Mouse (Mus musculus): ENCODE measurements around the gene Auts2. TPM values are rescaled to one million over a fixed set of nuclear protein-coding genes. Genes with fewer than 3 reads are reported as not detected.

Auts2 gene
- polyA plus RNA-seq, 1 experiment from 2014 or later, result 17.9 TPM

GRCm38 (mm10) chr5:131806350-131806749 lies 736.8 kb downstream of the Auts2 start:
- Histone ChIP-seq H3K36me3 (ENCODE audit: insufficient read depth, low read length) (no peaks in the 10 kb centered on the region), H3K27me3 (ENCODE audit: insufficient read depth, low read length) (no peaks in the 10 kb centered on the region), H3K4me1 (ENCODE audit: insufficient read depth, low read length) (peaks cover 16% of the 10 kb centered on the region), H3K4me2 (replicated peaks; ENCODE audit: low read depth, low read length) (no peak overlapping the region), H3K9me3 (ENCODE audit: low read length) (no peaks in the 10 kb centered on the region), H3K4me3 (ENCODE audit: low read length) (no peak overlapping the region), H3K9ac (replicated peaks; ENCODE audit: low read length) (no peak overlapping the region), H3K27ac (ENCODE audit: low read length) (no peak overlapping the region)
- no peak for ATAC-seq (ENCODE audit: low FRiP score, low TSS enrichment)
- WGBS, result 91% methylated on average over 2 of the region's 2 CpGs

DNA sequence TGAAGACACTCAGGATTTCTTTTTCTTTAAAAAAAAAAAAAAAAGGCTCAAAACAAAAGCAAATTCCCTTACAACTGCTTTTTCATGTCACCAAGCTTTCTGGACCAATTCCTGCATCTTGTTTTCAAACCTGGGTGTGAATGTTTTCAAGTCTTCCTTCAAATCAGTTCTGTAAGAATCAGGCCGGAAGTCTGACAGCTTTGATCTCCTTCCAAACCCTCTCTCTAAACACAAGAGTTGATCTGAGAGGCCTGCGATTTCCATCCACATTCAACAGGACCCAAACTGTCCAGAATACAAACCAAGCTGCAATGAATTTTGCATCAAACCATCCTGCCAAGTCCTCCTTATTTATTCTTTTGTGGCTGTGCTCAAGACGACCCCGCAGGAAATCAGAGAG lies 737.9 kb downstream of the Auts2 start:
- no peak overlapping the region for H3K4me3 ChIP-seq (ENCODE audit: low read length)
- H3K36me3 ChIP-seq (ENCODE audit: insufficient read depth, low read length), result no peaks in the 10 kb centered on the region
- no peaks in the 10 kb centered on the region for H3K27me3 ChIP-seq (ENCODE audit: insufficient read depth, low read length)
- no peaks in the 10 kb centered on the region for H3K9me3 ChIP-seq (ENCODE audit: low read length)
- H3K4me1 ChIP-seq (ENCODE audit: insufficient read depth, low read length), result peaks cover 16% of the 10 kb centered on the region
- H3K4me2 ChIP-seq (replicated peaks; ENCODE audit: low read depth, low read length), result no peak overlapping the region
- WGBS, result 60% methylated on average over 4 of the region's 4 CpGs
- ATAC-seq (ENCODE audit: low FRiP score, low TSS enrichment), result no peak
- H3K9ac ChIP-seq (replicated peaks; ENCODE audit: low read length), result no peak overlapping the region
- no peak overlapping the region for H3K27ac ChIP-seq (ENCODE audit: low read length)

DNA sequence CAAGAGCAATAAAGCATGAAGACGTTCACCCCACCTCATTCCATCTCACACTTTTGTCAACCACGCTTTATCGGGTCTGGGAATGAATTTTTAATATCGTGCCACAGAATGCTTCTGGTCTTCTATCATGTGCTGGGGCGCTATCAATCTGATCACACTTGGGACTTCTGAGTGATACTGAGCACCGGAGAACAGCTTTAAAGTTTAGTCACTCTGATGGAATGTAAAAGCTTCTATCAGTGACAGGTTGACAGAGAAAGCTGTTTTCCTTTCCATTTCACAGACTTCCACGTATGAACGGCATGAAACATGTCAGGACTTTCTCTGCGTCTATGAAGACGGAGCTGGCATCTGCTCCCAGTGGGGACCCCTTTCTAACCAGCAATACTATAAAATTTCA lies 739.5 kb downstream of the Auts2 start:
- H3K4me2 ChIP-seq (replicated peaks; ENCODE audit: low read depth, low read length), result no peak overlapping the region
- H3K27me3 ChIP-seq (ENCODE audit: insufficient read depth, low read length), result no peaks in the 10 kb centered on the region
- ATAC-seq (ENCODE audit: low FRiP score, low TSS enrichment), result no peak
- H3K4me1 ChIP-seq (ENCODE audit: insufficient read depth, low read length), result peaks cover 16% of the 10 kb centered on the region
- WGBS, result 58% methylated on average over 10 of the region's 10 CpGs
- H3K9me3 ChIP-seq (ENCODE audit: low read length), result no peaks in the 10 kb centered on the region
- no peak overlapping the region for H3K27ac ChIP-seq (ENCODE audit: low read length)
- H3K36me3 ChIP-seq (ENCODE audit: insufficient read depth, low read length), result no peaks in the 10 kb centered on the region
- no peak overlapping the region for H3K9ac ChIP-seq (replicated peaks; ENCODE audit: low read length)
- no peak overlapping the region for H3K4me3 ChIP-seq (ENCODE audit: low read length)

DNA sequence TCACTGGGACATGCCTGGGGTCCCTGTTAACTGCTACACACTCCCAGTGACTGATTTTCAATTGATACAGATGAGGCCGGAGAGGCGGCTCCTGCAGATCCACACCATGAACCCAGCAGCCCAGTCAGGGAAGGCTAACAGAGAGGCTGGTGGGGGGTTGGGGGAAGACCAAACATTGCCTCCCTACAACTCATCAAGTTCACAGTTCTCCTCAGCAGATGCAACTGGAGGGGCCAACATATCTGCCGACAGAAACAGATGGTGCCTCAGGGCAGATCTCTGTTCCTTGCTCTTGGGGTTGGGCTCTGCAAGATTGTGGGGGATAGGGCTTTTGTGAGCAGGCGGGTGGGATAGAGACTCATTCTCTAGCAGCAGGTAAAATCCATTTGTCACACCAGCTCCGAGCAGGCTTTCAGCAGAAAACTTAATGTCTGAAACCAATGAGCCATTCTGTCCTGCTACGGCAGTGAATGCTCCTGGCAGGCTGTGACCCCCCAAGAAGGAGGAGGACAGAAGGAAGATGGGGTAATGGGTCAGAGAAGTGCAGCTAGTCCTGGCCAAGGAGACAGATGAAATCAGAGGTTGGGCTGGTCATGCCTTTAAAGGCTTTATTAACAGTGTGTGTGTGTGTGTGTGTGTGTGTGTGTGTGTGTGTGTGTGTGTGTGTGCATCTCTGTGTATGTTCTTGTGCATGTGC lies 740.7 kb downstream of the Auts2 start:
- H3K4me3 ChIP-seq (ENCODE audit: low read length), result no peak overlapping the region
- H3K36me3 ChIP-seq (ENCODE audit: insufficient read depth, low read length), result no peaks in the 10 kb centered on the region
- no peaks in the 10 kb centered on the region for H3K27me3 ChIP-seq (ENCODE audit: insufficient read depth, low read length)
- WGBS, result 35% methylated on average over 6 of the region's 6 CpGs
- peak; percentile 84 for ATAC-seq (ENCODE audit: low FRiP score, low TSS enrichment)
- no peak overlapping the region for H3K4me2 ChIP-seq (replicated peaks; ENCODE audit: low read depth, low read length)
- H3K9me3 ChIP-seq (ENCODE audit: low read length), result no peaks in the 10 kb centered on the region
- no peak overlapping the region for H3K27ac ChIP-seq (ENCODE audit: low read length)
- H3K4me1 ChIP-seq (ENCODE audit: insufficient read depth, low read length), result peaks cover 16% of the 10 kb centered on the region
- 0 out of 2 replicates have a peak overlapping the region, but pooled peaks have one; percentile 4 for H3K9ac ChIP-seq (replicated peaks; ENCODE audit: low read length)

GRCm38 (mm10) chr5:131801924-131802323 lies 741.2 kb downstream of the Auts2 start:
- no peaks in the 10 kb centered on the region for H3K36me3 ChIP-seq (ENCODE audit: insufficient read depth, low read length)
- WGBS, result 25% methylated on average over 6 of the region's 6 CpGs
- no peak overlapping the region for H3K4me3 ChIP-seq (ENCODE audit: low read length)
- no peak overlapping the region for H3K4me2 ChIP-seq (replicated peaks; ENCODE audit: low read depth, low read length)
- no peak overlapping the region for H3K9ac ChIP-seq (replicated peaks; ENCODE audit: low read length)
- no peak overlapping the region for H3K27ac ChIP-seq (ENCODE audit: low read length)
- H3K9me3 ChIP-seq (ENCODE audit: low read length), result no peaks in the 10 kb centered on the region
- H3K27me3 ChIP-seq (ENCODE audit: insufficient read depth, low read length), result no peaks in the 10 kb centered on the region
- H3K4me1 ChIP-seq (ENCODE audit: insufficient read depth, low read length), result peaks cover 16% of the 10 kb centered on the region
- ATAC-seq (ENCODE audit: low FRiP score, low TSS enrichment), result peak; percentile 70

DNA sequence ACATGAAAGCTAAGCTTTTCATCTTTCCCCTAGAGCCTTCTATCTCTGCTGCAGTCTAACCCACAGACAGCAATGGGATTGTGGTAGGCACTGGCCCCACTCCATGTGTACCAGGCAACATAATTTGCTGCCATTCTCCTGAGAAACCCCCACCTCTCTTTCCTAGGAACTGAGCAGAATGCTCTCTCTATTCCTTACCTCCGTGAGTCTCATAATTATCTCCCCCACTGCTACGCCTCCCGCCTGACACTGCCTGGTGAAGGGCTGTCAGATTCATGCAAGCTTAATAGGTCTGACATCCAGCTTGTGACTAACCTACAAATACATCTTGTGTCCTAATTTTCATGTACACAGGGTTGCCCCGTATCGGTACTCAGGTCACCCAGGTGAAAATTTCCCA lies 744.8 kb downstream of the Auts2 start:
- H3K9ac ChIP-seq (replicated peaks; ENCODE audit: low read length), result no peak overlapping the region
- no peaks in the 10 kb centered on the region for H3K36me3 ChIP-seq (ENCODE audit: insufficient read depth, low read length)
- no peak overlapping the region for H3K4me2 ChIP-seq (replicated peaks; ENCODE audit: low read depth, low read length)
- no peaks in the 10 kb centered on the region for H3K27me3 ChIP-seq (ENCODE audit: insufficient read depth, low read length)
- H3K4me1 ChIP-seq (ENCODE audit: insufficient read depth, low read length), result peaks cover 16% of the 10 kb centered on the region
- no peak overlapping the region for H3K27ac ChIP-seq (ENCODE audit: low read length)
- no peak overlapping the region for H3K4me3 ChIP-seq (ENCODE audit: low read length)
- H3K9me3 ChIP-seq (ENCODE audit: low read length), result no peaks in the 10 kb centered on the region
- no peak for ATAC-seq (ENCODE audit: low FRiP score, low TSS enrichment)
- WGBS, result 79% methylated on average over 5 of the region's 5 CpGs

- Histone ChIP-seq H3K4me3 (ENCODE audit: low read length) (no peak overlapping the region), H3K4me1 (ENCODE audit: insufficient read depth, low read length) (peaks cover 4% of the 10 kb centered on the region), H3K9ac (replicated peaks; ENCODE audit: low read length) (no peak overlapping the region), H3K4me2 (replicated peaks; ENCODE audit: low read depth, low read length) (no peak overlapping the region), H3K36me3 (ENCODE audit: insufficient read depth, low read length) (no peaks in the 10 kb centered on the region), H3K9me3 (ENCODE audit: low read length) (no peaks in the 10 kb centered on the region), H3K27me3 (ENCODE audit: insufficient read depth, low read length) (no peaks in the 10 kb centered on the region), H3K27ac (ENCODE audit: low read length) (no peak overlapping the region)
- no peak for ATAC-seq (ENCODE audit: low FRiP score, low TSS enrichment)
Measured at GRCm38 (mm10) chr5:131797044-131797443, 746.1 kb downstream of the Auts2 start.

DNA sequence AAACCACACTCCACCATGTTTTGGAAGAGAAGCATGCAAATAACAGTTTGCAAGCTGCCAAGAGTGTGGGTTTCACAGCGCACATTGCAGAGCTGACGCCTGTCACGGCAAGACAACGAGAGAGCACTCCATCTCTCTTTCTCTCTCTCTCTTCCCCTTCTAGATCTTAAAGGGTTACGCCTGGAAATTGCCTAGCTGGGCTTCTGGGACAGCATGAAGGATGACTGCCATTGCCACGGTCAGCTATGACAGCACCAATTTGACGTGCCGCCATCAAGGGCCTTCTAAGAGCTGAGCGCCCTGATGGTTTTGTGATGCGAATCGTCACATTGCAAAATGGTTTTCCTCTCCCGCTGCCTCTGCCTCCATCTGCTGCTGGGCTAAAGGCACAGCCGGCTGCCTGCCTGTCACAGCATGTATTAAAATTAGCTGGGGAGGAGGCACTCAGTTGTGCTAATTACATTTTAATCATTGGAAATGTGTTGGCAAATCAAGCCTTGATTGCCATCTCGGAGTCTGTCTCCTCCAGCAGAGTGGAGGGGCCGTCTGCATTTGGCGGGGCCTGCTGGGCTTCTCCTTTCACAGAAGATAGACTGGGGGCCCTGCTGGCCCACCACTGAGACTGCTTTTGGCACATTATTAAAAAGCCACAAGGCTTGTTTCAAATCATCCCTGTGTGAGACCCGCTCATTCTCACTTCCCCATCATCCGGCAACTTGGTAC lies 748.6 kb downstream of the Auts2 start:
- 65% methylated on average over 18 of the region's 18 CpGs for WGBS
- ATAC-seq (ENCODE audit: low FRiP score, low TSS enrichment), result no peak

DNA sequence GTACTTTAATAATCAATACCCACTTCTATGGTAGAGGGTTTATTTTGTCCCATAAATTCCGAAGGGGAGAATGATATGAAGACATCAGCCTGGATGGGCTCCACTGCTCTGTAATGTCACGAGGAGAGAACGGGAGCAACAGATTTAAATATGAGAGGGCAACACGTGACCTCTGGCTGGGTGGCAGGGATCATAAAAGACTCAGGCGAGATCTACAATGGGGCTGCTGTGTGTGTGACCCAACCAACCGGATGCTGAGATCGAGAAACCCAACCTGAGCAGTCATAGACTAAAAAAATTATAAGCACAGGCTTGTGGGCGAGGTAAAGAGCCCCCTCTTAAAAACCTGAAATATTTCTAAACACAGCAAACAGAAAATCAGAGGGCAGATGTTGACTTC lies 753.5 kb downstream of the Auts2 start:
- no peak for ATAC-seq (ENCODE audit: low FRiP score, low TSS enrichment)
- Histone ChIP-seq H3K4me2 (replicated peaks; ENCODE audit: low read depth, low read length) (no peak overlapping the region), H3K4me3 (ENCODE audit: low read length) (no peak overlapping the region)

More for the DNA sequence above, 748.6 kb downstream of the Auts2 start:
- Histone ChIP-seq H3K27me3 (ENCODE audit: insufficient read depth, low read length) (no peaks in the 10 kb centered on the region), H3K4me3 (ENCODE audit: low read length) (no peak overlapping the region), H3K9ac (replicated peaks; ENCODE audit: low read length) (no peak overlapping the region), H3K4me2 (replicated peaks; ENCODE audit: low read depth, low read length) (no peak overlapping the region), H3K9me3 (ENCODE audit: low read length) (no peaks in the 10 kb centered on the region), H3K36me3 (ENCODE audit: insufficient read depth, low read length) (no peaks in the 10 kb centered on the region), H3K27ac (ENCODE audit: low read length) (no peak overlapping the region), H3K4me1 (ENCODE audit: insufficient read depth, low read length) (no peaks in the 10 kb centered on the region)

GRCm38 (mm10) chr5:131788008-131788407 lies 755.1 kb downstream of the Auts2 start:
- WGBS, result 62% methylated on average over 6 of the region's 6 CpGs
- ATAC-seq (ENCODE audit: low FRiP score, low TSS enrichment), result no peak
- H3K27ac ChIP-seq (ENCODE audit: low read length), result no peak overlapping the region
- H3K4me1 ChIP-seq (ENCODE audit: insufficient read depth, low read length), result 0 out of 2 replicates have a peak, but pooled peaks cover 2% of the 10 kb centered on the region
- H3K4me2 ChIP-seq (replicated peaks; ENCODE audit: low read depth, low read length), result no peak overlapping the region
- no peak overlapping the region for H3K9ac ChIP-seq (replicated peaks; ENCODE audit: low read length)
- H3K9me3 ChIP-seq (ENCODE audit: low read length), result no peaks in the 10 kb centered on the region
- no peaks in the 10 kb centered on the region for H3K36me3 ChIP-seq (ENCODE audit: insufficient read depth, low read length)
- no peaks in the 10 kb centered on the region for H3K27me3 ChIP-seq (ENCODE audit: insufficient read depth, low read length)
- H3K4me3 ChIP-seq (ENCODE audit: low read length), result no peak overlapping the region

More for the DNA sequence above, 753.5 kb downstream of the Auts2 start:
- H3K27me3 ChIP-seq (ENCODE audit: insufficient read depth, low read length), result no peaks in the 10 kb centered on the region
- no peaks in the 10 kb centered on the region for H3K36me3 ChIP-seq (ENCODE audit: insufficient read depth, low read length)
- H3K4me1 ChIP-seq (ENCODE audit: insufficient read depth, low read length), result 0 out of 2 replicates have a peak, but pooled peaks cover 2% of the 10 kb centered on the region
- no peaks in the 10 kb centered on the region for H3K9me3 ChIP-seq (ENCODE audit: low read length)
- 27% methylated on average over 8 of the region's 8 CpGs for WGBS
- no peak overlapping the region for H3K9ac ChIP-seq (replicated peaks; ENCODE audit: low read length)
- no peak overlapping the region for H3K27ac ChIP-seq (ENCODE audit: low read length)

Data from kidney, embryonic 16.5 days (tissue).